Mouse (Mus musculus): ENCODE data around the gene Crtc1. TPM values are rescaled to one million over a fixed set of nuclear protein-coding genes. Genes with fewer than 3 reads are reported as not detected.

The Crtc1 gene
- polyA plus RNA-seq, 1 experiment from 2014 or later: 21.0 TPM

DNA sequence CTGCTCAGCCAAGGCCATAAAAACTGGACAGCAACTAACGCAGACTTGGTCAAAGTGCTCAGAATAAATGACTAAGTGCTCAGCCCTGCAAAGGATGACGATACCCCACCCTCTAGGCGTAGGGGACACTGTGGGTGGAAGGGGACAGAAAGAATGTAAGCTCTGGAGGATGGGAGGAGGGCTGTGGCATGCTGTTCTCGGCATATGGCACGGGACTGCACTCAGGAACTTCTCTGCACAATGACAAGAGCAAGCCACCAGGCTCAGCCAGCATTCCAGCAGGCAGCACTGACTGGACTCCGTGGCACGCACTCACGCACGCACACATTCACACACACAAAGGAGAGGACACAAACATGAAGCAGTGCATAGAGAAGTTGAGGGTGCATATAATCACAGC, 21.2 kb upstream of the Crtc1 start:
- ATAC-seq (replicated peaks; ENCODE audit: low FRiP score): no peak
- H3K27me3 ChIP-seq: no peaks in the 10 kb centered on the region
- H3K4me1 ChIP-seq: no peaks in the 10 kb centered on the region
- no peak overlapping the region for H3K4me2 ChIP-seq
- no peak overlapping the region for H3K9ac ChIP-seq
- H3K27ac ChIP-seq: no peak overlapping the region
- H3K4me3 ChIP-seq (replicated peaks): no peak overlapping the region
- no peaks in the 10 kb centered on the region for H3K9me3 ChIP-seq (replicated peaks)
- H3K36me3 ChIP-seq: 0 out of 2 replicates have a peak, but pooled peaks cover under 1% of the 10 kb centered on the region
- WGBS: 80% methylated on average over 9 of the region's 9 CpGs

- WGBS: 92% methylated on average over 5 of the region's 5 CpGs
- H3K4me2 ChIP-seq: no peak overlapping the region
- H3K4me3 ChIP-seq (replicated peaks): no peak overlapping the region
- H3K9ac ChIP-seq: no peak overlapping the region
- H3K4me1 ChIP-seq: no peaks in the 10 kb centered on the region
- no peaks in the 10 kb centered on the region for H3K9me3 ChIP-seq (replicated peaks)
- no peak for ATAC-seq (replicated peaks; ENCODE audit: low FRiP score)
- no peak overlapping the region for H3K27ac ChIP-seq
- no peaks in the 10 kb centered on the region for H3K27me3 ChIP-seq
- no peaks in the 10 kb centered on the region for H3K36me3 ChIP-seq
These were observed 20.8 kb upstream of the Crtc1 start for GRCm38 (mm10) chr8:70460199-70460598.

- Histone ChIP-seq H3K27ac (no peak overlapping the region), H3K27me3 (no peaks in the 10 kb centered on the region), H3K4me2 (no peak overlapping the region), H3K9ac (no peak overlapping the region), H3K36me3 (no peaks in the 10 kb centered on the region), H3K9me3 (replicated peaks) (no peaks in the 10 kb centered on the region), H3K4me1 (no peaks in the 10 kb centered on the region), H3K4me3 (replicated peaks) (no peak overlapping the region)
- no peak for ATAC-seq (replicated peaks; ENCODE audit: low FRiP score)
- 94% methylated on average over 2 of the region's 2 CpGs for WGBS
These were observed 20.3 kb upstream of the Crtc1 start for GRCm38 (mm10) chr8:70459636-70460035.

- H3K4me3 ChIP-seq (replicated peaks): no peak overlapping the region
- WGBS: 88% methylated on average over 3 of the region's 3 CpGs
- H3K27ac ChIP-seq: no peak overlapping the region
- no peaks in the 10 kb centered on the region for H3K9me3 ChIP-seq (replicated peaks)
- no peaks in the 10 kb centered on the region for H3K36me3 ChIP-seq
- no peak overlapping the region for H3K4me2 ChIP-seq
- no peaks in the 10 kb centered on the region for H3K4me1 ChIP-seq
- H3K27me3 ChIP-seq: no peaks in the 10 kb centered on the region
- no peak for ATAC-seq (replicated peaks; ENCODE audit: low FRiP score)
- H3K9ac ChIP-seq: no peak overlapping the region
These were observed 19.1 kb upstream of the Crtc1 start for GRCm38 (mm10) chr8:70458462-70458861.

- Histone ChIP-seq H3K9me3 (replicated peaks) (no peaks in the 10 kb centered on the region), H3K27ac (no peak overlapping the region), H3K4me3 (replicated peaks) (no peak overlapping the region), H3K9ac (no peak overlapping the region), H3K27me3 (no peaks in the 10 kb centered on the region), H3K4me1 (no peaks in the 10 kb centered on the region), H3K4me2 (no peak overlapping the region), H3K36me3 (0 out of 2 replicates have a peak, but pooled peaks cover under 1% of the 10 kb centered on the region)
- 86% methylated on average over 6 of the region's 6 CpGs for WGBS
- no peak for ATAC-seq (replicated peaks; ENCODE audit: low FRiP score)
These were observed 18.5 kb upstream of the Crtc1 start for GRCm38 (mm10) chr8:70457882-70458281.

GRCm38 (mm10) chr8:70456996-70457395, 17.6 kb upstream of the Crtc1 start:
- whole genome bisulfite sequencing: 93% methylated on average over 1 of the region's 1 CpGs
- H3K4me3 ChIP-seq (replicated peaks): no peak overlapping the region
- no peaks in the 10 kb centered on the region for H3K9me3 ChIP-seq (replicated peaks)
- H3K27me3 ChIP-seq: no peaks in the 10 kb centered on the region
- no peak for ATAC-seq (replicated peaks; ENCODE audit: low FRiP score)
- H3K36me3 ChIP-seq: peaks cover 9% of the 10 kb centered on the region
- H3K9ac ChIP-seq: no peak overlapping the region
- H3K4me1 ChIP-seq: no peaks in the 10 kb centered on the region
- no peak overlapping the region for H3K4me2 ChIP-seq
- no peak overlapping the region for H3K27ac ChIP-seq

GRCm38 (mm10) chr8:70453852-70454251, 14.5 kb upstream of the Crtc1 start:
- WGBS: 88% methylated on average over 5 of the region's 5 CpGs
- Histone ChIP-seq H3K4me2 (no peak overlapping the region), H3K4me3 (replicated peaks) (no peak overlapping the region), H3K27me3 (no peaks in the 10 kb centered on the region), H3K9me3 (replicated peaks) (no peaks in the 10 kb centered on the region), H3K4me1 (no peaks in the 10 kb centered on the region), H3K36me3 (peaks cover 33% of the 10 kb centered on the region), H3K9ac (no peak overlapping the region), H3K27ac (no peak overlapping the region)
- no peak for ATAC-seq (replicated peaks; ENCODE audit: low FRiP score)

- 0 out of 2 replicates have a peak, but pooled peaks have one; percentile 9 for ATAC-seq (replicated peaks; ENCODE audit: low FRiP score)
These were observed 13.0 kb upstream of the Crtc1 start for GRCm38 (mm10) chr8:70452196-70452966.

GRCm38 (mm10) chr8:70447639-70448420, 8.5 kb upstream of the Crtc1 start:
- H3K4me2 ChIP-seq: no peak overlapping the region
- peaks cover 8% of the 10 kb centered on the region; the same call in 1 of the 2 replicates for H3K4me1 ChIP-seq
- H3K36me3 ChIP-seq: peaks cover 32% of the 10 kb centered on the region
- no peak overlapping the region for H3K4me3 ChIP-seq (replicated peaks)
- no peaks in the 10 kb centered on the region for H3K9me3 ChIP-seq (replicated peaks)
- 0 out of 2 replicates have a peak overlapping the region, but pooled peaks have one; percentile 22 for H3K27ac ChIP-seq
- peaks cover 3% of the 10 kb centered on the region; the same call in 1 of the 2 replicates for H3K27me3 ChIP-seq
- no peak for ATAC-seq (replicated peaks; ENCODE audit: low FRiP score)
- H3K9ac ChIP-seq: no peak overlapping the region
- WGBS: 63% methylated on average over 19 of the region's 19 CpGs

More at GRCm38 (mm10) chr8:70452196-70452966, 13.0 kb upstream of the Crtc1 start:
- H3K4me3 ChIP-seq (replicated peaks): no peak overlapping the region
- WGBS: 70% methylated on average over 52 of the region's 52 CpGs
- no peak overlapping the region for H3K9ac ChIP-seq
- no peaks in the 10 kb centered on the region for H3K9me3 ChIP-seq (replicated peaks)
- no peaks in the 10 kb centered on the region for H3K27me3 ChIP-seq
- H3K4me1 ChIP-seq: peaks cover 8% of the 10 kb centered on the region; the same call in 1 of the 2 replicates
- no peak overlapping the region for H3K27ac ChIP-seq
- no peak overlapping the region for H3K4me2 ChIP-seq
- H3K36me3 ChIP-seq: peaks cover 33% of the 10 kb centered on the region

DNA sequence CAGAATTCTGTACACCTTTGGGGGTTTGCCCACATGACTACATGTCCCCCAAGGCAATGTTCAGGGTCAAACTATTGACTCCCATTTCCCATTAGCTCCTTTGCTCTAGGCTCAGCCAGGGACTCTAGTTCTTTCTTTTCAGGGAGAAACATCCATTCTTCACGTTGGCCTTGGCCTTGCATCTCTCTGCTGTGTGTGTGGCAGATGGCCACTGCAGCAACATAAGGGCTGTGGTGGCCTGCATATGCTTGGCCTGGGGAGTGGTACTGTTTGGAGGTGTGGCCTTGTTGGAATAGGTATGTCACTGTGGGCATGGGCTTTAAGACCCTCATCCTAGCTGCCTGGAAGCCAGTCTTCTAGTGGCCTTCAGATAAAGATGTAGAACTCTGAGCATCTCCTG, 6.6 kb upstream of the Crtc1 start:
- 74% methylated on average over 1 of the region's 1 CpGs for WGBS
- Histone ChIP-seq H3K9me3 (replicated peaks) (no peaks in the 10 kb centered on the region), H3K36me3 (peaks cover 14% of the 10 kb centered on the region), H3K4me1 (peaks cover 8% of the 10 kb centered on the region; the same call in 1 of the 2 replicates), H3K27me3 (peaks cover 3% of the 10 kb centered on the region; the same call in 1 of the 2 replicates), H3K4me3 (replicated peaks) (no peak overlapping the region), H3K4me2 (no peak overlapping the region), H3K27ac (no peak overlapping the region), H3K9ac (no peak overlapping the region)
- no peak for ATAC-seq (replicated peaks; ENCODE audit: low FRiP score)

DNA sequence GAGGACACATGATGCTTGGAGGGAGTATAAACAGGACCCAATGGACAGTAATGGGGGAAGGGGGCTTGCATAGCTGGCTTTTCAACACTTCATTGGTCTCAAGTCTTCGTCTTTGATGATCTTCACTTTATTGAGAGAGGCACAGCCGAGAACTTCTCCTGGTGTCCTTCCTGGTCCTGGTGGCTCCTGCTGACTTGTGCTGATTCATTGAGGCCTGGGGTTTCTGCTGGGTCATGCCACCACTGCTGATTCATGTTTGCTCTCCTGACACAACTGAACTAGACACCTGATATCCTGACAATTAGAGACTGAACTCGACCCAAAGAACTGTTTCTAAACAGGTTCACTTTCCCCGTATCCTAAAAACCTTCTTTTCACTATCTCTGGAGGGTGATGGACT, 3.9 kb upstream of the Crtc1 start:
- Histone ChIP-seq H3K4me2 (no peak overlapping the region), H3K9ac (no peak overlapping the region), H3K9me3 (replicated peaks) (no peaks in the 10 kb centered on the region), H3K27ac (no peak overlapping the region), H3K36me3 (no peaks in the 10 kb centered on the region), H3K27me3 (peaks cover 3% of the 10 kb centered on the region; the same call in 1 of the 2 replicates), H3K4me3 (replicated peaks) (no peak overlapping the region), H3K4me1 (peaks cover 17% of the 10 kb centered on the region)
- WGBS: 53% methylated on average over 4 of the region's 4 CpGs
- ATAC-seq (replicated peaks; ENCODE audit: low FRiP score): no peak

- 70% methylated on average over 3 of the region's 3 CpGs for WGBS
- ATAC-seq (replicated peaks; ENCODE audit: low FRiP score): no peak
- H3K4me2 ChIP-seq: no peak overlapping the region
- no peaks in the 10 kb centered on the region for H3K36me3 ChIP-seq
- no peak overlapping the region for H3K4me3 ChIP-seq (replicated peaks)
- H3K27ac ChIP-seq: no peak overlapping the region
- no peaks in the 10 kb centered on the region for H3K9me3 ChIP-seq (replicated peaks)
- peaks cover 3% of the 10 kb centered on the region; the same call in 1 of the 2 replicates for H3K27me3 ChIP-seq
- peaks cover 17% of the 10 kb centered on the region for H3K4me1 ChIP-seq
- no peak overlapping the region for H3K9ac ChIP-seq
These were observed 2.2 kb upstream of the Crtc1 start for GRCm38 (mm10) chr8:70441565-70441964.

Data from kidney, embryonic 15.5 days (tissue).